Mouse (Mus musculus): ENCODE measurements at regions not wholly inside any gene's neighbourhood (a gene's known extent, or its start where the extent isn't known, plus 50 kb on each side); places are given as distances from the start of the nearest gene placed in this dataset.

GRCm38 (mm10) chr3:70318377-70318776, 311.0 kb downstream of the Otol1 start:
- ATAC-seq (replicated peaks; ENCODE audit: low FRiP score, low TSS enrichment, poor library complexity, severe bottlenecking) = no peak

DNA sequence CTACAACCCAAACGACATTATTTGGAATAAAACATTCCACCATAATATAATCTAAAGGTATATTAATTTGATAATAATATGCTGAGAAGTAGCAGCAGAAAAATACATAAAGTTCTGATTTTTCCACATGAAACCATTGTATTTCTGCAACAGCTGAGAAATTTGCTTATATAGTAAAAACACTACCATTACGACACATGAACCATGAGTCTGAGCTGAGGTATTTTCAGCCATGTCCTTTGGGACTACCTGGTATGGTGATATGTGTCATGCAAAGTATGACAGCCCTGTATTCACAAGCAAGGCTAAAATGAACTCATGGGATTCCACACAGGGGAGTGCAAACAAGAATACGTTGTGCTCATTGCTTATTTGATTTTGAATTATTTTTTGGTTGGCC, 311.7 kb downstream of the Otol1 start:
- no peak for ATAC-seq (replicated peaks; ENCODE audit: low FRiP score, low TSS enrichment, poor library complexity, severe bottlenecking)

- ATAC-seq (replicated peaks; ENCODE audit: low FRiP score, low TSS enrichment, poor library complexity, severe bottlenecking) = no peak
Measured at GRCm38 (mm10) chr3:70321161-70321657, 313.8 kb downstream of the Otol1 start.

DNA sequence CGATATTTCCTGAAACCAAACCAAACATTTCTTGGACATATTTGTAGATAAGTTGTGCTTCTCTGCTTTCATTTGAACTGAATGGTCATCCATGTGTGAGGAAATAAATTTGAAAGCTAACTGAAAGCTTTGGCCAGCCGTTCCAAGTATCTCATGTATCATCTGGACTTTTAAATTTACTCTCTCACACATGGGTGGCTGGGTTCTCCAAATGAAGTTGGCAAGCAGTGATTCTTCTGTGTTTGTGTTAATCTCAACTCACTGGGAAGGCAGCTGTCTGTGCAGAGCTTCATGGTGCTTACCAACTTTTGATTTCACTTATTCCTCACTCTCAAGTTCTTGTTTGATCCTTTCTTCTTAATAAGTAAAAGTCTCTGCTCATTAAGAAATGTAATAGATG, 317.3 kb downstream of the Otol1 start:
- ATAC-seq (replicated peaks; ENCODE audit: low FRiP score, low TSS enrichment, poor library complexity, severe bottlenecking) = no peak

Measured in megakaryocyte-erythroid progenitor cell, adult 5-6 weeks (primary cell).